Mouse (Mus musculus): Measurements from ENCODE around the gene Gm10428.

GRCm38 (mm10) chr11:62757143-62757507, 4.2 kb downstream of the Gm10428 start:
- TF ChIP-seq CTCF (conservative IDR thresholded peaks at IDR 0.05; ENCODE audit: insufficient read depth, insufficient read length, low read depth, low read length): no peak
- no peak for TF ChIP-seq POLR2A (IDR thresholded peaks at IDR 0.05; ENCODE audit: low read depth, low read length)
